Mouse (Mus musculus) E14TG2a.4 (cell line): ENCODE results near the gene Rnf19b.

Experiments used
- H3K27me3 ChIP-seq: 2 replicates; pipeline ENCODE4 v1.6.1; 2014; ENCODE audit warnings: low read length, control low read depth; ENCODE audit not compliant: insufficient read depth
- H3K36me3 ChIP-seq: 2 replicates; pipeline ENCODE4 v1.6.1; 2014; ENCODE audit warnings: low read length, control low read depth; ENCODE audit not compliant: insufficient read depth
- H3K4me1 ChIP-seq: replicated peaks from 2 replicates; pipeline ENCODE4 v1.6.1; 2014; ENCODE audit warnings: low read depth, low read length, control low read depth
- H3K4me3 ChIP-seq: replicated peaks from 2 replicates; pipeline ENCODE4 v1.5.1; 2014; ENCODE audit warnings: mild to moderate bottlenecking, low read length
- H3K9me3 ChIP-seq: 2 replicates; pipeline ENCODE4 v1.6.1; 2014; ENCODE audit warnings: low read length, control low read depth
- CTCF ChIP-seq: conservative IDR thresholded peaks from 2 replicates; pipeline ENCODE4 v1.5.1; 2014; ENCODE audit warnings: low read length
- NANOG ChIP-seq: IDR thresholded peaks from 2 replicates; pipeline ENCODE4 v1.6.1; 2014; ENCODE audit warnings: borderline replicate concordance, low read length, mixed read lengths
- POU5F1 ChIP-seq: IDR thresholded peaks from 2 replicates; pipeline ENCODE4 v1.6.1; 2014; ENCODE audit warnings: low read length, borderline replicate concordance

The Rnf19b gene

DNA sequence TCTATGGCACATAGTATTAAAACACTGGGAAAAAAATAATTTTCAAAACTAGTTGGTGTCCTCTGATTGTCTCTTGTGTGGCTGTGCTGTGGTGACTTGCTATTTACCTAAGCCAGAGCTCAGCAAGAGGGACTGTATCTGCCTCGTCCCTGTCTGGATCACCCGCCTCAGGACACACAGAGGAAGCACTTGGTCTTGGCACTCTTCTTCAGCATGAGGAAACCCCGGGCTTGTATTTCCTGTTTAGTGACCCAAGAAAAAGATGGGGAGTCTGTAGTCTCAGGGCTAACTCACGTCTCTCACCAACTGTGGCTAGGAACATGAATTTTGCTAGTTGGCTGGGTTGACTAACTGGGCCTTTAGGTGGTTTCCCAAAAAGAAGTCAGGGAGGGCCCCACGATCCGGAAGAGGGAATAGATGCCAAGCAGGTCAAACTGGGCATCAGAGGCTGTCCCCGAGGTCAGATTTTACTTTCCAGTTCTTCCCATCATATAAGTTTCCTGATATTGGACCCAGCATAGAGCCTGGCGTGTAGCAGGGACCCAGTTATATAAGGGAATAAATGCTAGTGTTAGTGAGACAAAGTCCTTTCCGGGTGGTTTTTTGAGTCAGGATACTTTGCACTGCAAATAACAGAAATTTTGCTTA lies 39.2 kb upstream of the Rnf19b start:
- peaks cover 22% of the 10 kb centered on the region for H3K4me1 ChIP-seq
- H3K9me3 ChIP-seq, result peaks cover 2% of the 10 kb centered on the region; the same call in 1 of the 2 replicates
- TF ChIP-seq POU5F1 (no peak), NANOG (no peak), CTCF (no peak)
- H3K4me3 ChIP-seq, result no peak overlapping the region
- H3K27me3 ChIP-seq, result 0 out of 2 replicates have a peak, but pooled peaks cover 2% of the 10 kb centered on the region
- no peaks in the 10 kb centered on the region for H3K36me3 ChIP-seq

DNA sequence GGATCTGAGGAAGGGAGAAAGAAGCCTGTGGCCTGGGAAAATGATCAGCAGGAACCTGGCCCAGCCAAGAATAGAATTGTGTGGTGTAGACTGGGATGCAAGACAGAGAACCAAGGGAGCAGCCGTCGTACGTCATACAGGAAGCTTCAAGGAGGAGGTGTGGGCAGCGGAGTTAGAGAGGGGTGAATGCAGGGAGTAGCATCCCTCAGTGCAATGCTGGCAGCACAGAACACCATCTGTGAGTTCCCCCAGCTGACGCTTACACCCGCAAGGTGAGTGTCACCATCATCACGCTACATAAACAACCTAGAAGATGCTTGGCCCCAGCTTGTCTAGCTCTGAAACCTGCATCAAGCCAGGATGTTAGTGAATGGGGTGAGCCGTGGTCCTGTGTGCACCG lies 38.3 kb upstream of the Rnf19b start:
- H3K4me1 ChIP-seq, result peaks cover 25% of the 10 kb centered on the region
- H3K9me3 ChIP-seq, result peaks cover 1% of the 10 kb centered on the region; the same call in 1 of the 2 replicates
- no peaks in the 10 kb centered on the region for H3K36me3 ChIP-seq
- TF ChIP-seq NANOG (no peak), POU5F1 (no peak), CTCF (no peak)
- 0 out of 2 replicates have a peak, but pooled peaks cover 2% of the 10 kb centered on the region for H3K27me3 ChIP-seq
- no peak overlapping the region for H3K4me3 ChIP-seq

DNA sequence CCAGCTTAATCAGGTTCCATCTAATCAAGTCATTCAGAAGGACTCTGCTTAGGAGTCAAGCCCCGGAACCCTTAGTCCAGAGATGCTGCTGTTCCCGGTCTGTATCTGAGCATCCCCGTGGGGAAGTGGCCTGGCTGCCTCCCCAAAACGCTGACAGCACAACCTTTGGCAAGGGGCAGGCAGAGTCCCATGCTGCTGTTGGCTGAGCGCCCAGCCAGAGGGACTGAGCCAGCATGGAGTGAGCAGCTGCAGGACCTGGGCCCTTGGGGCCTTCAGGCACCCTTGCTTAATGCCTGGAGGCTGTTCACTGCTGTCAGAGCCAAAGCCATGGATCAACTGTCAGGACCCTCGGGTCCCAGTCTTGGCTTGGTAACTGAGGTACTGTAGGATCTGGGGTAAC lies 37.6 kb upstream of the Rnf19b start:
- H3K36me3 ChIP-seq, result no peaks in the 10 kb centered on the region
- H3K4me1 ChIP-seq, result peaks cover 29% of the 10 kb centered on the region
- H3K9me3 ChIP-seq, result no peaks in the 10 kb centered on the region
- no peak overlapping the region for H3K4me3 ChIP-seq
- TF ChIP-seq NANOG, result no peak
- TF ChIP-seq POU5F1, result no peak
- no peak for TF ChIP-seq CTCF
- H3K27me3 ChIP-seq, result 0 out of 2 replicates have a peak, but pooled peaks cover 2% of the 10 kb centered on the region

DNA sequence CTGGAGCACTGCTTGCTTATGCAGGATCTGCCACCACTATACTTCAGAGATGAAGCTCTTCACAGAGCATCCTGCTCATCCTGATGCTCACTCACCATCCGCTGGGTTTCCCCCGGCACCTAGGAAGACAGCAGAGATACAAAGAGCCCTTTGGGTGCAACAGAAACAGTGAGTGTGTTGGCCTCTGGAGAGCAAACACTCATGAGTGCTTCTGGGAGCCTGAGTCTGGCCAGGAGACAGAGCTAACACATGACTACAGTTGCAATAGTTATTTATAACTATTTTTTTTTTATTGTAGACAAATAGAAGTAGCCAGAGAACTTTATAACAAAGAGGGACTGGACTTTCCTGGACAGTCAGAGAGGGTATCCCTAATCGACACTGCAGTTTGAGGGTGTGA lies 36.6 kb upstream of the Rnf19b start:
- H3K4me1 ChIP-seq, result peaks cover 19% of the 10 kb centered on the region
- no peaks in the 10 kb centered on the region for H3K9me3 ChIP-seq
- H3K27me3 ChIP-seq, result 0 out of 2 replicates have a peak, but pooled peaks cover 2% of the 10 kb centered on the region
- H3K4me3 ChIP-seq, result no peak overlapping the region
- TF ChIP-seq NANOG (no peak), POU5F1 (no peak), CTCF (no peak)
- H3K36me3 ChIP-seq, result no peaks in the 10 kb centered on the region

DNA sequence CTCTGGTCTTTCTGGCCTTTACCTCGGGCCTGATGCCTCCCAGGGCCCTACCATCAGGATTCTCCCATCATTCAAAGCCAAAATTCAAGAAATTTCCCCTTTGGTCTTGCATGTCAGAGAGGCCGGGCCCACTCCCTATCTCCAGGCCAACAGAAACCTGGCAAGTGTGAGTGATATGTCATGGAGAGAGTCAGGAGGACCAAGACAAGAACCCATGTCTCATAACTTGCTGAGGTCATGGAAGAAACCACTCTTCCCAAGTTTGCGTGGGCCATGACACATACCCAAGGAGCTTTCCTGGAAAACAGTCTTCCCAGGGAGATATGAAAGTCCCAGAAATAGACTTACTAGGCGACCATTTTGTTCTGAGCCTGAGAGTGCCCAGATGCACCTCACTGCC lies 36.2 kb upstream of the Rnf19b start:
- Histone ChIP-seq H3K4me1 (peaks cover 14% of the 10 kb centered on the region), H3K36me3 (no peaks in the 10 kb centered on the region), H3K4me3 (no peak overlapping the region), H3K27me3 (0 out of 2 replicates have a peak, but pooled peaks cover 2% of the 10 kb centered on the region), H3K9me3 (no peaks in the 10 kb centered on the region)
- TF ChIP-seq POU5F1, result no peak
- no peak for TF ChIP-seq CTCF
- no peak for TF ChIP-seq NANOG

DNA sequence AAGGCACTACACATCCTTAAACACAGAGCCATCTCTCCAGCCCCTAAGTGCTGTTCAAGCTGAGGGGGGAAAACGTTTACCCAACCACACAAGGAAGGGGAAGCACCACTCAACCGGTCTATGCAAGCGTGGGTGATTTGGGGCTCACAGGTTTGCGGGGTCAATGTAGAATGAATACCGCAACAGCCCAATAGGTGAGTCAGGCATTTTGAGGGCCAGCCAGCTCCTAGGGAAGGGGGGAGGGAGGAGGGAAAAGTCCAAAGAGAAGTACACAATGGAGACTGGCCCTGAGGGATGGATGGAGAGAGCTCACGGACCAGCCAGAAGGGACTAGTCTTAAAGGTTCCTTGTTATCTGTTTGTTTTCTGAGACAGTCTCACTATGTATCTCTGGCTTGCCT lies 34.2 kb upstream of the Rnf19b start:
- no peaks in the 10 kb centered on the region for H3K9me3 ChIP-seq
- no peak overlapping the region for H3K4me3 ChIP-seq
- no peaks in the 10 kb centered on the region for H3K36me3 ChIP-seq
- peaks cover 7% of the 10 kb centered on the region; the same call in 1 of the 2 replicates for H3K4me1 ChIP-seq
- TF ChIP-seq POU5F1 (no peak), CTCF (no peak), NANOG (no peak)
- H3K27me3 ChIP-seq, result 0 out of 2 replicates have a peak, but pooled peaks cover 5% of the 10 kb centered on the region

DNA sequence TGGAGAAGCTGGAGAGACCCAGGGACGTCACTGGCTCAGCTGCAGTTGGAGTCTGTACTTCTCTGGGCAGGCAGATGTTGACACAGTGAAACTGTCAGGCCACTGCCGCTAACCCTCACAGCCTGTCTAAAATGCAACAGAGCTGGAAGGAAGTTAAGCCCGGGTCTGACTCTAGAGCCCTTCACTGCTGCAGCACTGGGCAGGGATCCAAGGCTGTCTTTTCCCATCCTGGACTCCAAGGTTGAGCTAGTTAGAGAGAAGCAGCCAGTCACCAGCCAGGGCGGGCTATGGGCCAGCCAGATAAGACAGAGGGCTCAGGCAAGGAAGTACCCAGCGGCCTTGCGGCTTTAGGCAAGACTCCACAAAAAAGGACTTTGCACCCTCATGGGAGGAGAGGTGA lies 33.3 kb upstream of the Rnf19b start:
- Histone ChIP-seq H3K36me3 (no peaks in the 10 kb centered on the region), H3K4me1 (peaks cover 7% of the 10 kb centered on the region; the same call in 1 of the 2 replicates), H3K4me3 (no peak overlapping the region), H3K9me3 (no peaks in the 10 kb centered on the region), H3K27me3 (0 out of 2 replicates have a peak, but pooled peaks cover 5% of the 10 kb centered on the region)
- TF ChIP-seq CTCF (no peak), POU5F1 (no peak), NANOG (no peak)

DNA sequence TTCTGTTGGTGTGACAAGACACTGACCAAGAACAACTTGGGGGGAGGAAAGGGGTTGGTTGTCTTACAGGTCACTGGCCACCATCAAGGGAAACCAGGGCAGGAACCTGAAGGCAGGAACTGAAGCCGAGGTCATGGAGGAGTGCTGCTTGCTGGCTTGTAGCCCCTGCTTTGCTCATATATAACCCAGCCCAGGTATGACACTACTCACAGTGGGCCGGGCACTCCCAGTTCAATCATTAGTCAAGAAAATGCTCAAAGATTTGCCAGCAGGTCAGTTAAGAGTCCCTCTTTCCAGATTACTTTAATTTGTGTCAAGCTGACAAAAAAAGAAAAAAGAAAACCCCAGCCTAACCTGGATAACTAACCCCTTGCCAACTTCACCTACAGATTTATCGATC lies 32.4 kb upstream of the Rnf19b start:
- Histone ChIP-seq H3K36me3 (no peaks in the 10 kb centered on the region), H3K27me3 (0 out of 2 replicates have a peak, but pooled peaks cover 5% of the 10 kb centered on the region), H3K4me3 (no peak overlapping the region), H3K9me3 (no peaks in the 10 kb centered on the region), H3K4me1 (peaks cover 7% of the 10 kb centered on the region; the same call in 1 of the 2 replicates)
- TF ChIP-seq NANOG (no peak), CTCF (no peak), POU5F1 (no peak)

DNA sequence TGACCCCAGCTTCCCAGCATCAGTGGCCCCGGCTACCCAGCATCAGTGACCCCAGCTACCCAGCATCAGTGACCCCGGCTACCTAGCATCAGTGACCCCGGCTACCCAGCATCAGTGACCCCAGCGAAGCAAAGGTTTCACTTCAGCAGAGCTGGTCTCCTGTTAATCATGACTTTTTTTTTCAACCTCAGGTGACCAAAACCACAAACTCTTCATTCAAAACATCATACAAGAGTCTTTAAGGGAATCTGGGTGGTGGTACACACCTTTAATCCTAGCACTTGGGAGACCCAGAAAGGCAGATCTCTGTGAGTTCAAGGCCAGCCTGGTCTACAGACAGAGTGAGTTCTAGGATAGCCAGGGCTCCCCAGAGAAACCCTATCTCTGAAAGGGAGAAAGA lies 27.3 kb upstream of the Rnf19b start:
- Histone ChIP-seq H3K4me3 (no peak overlapping the region), H3K9me3 (no peaks in the 10 kb centered on the region), H3K36me3 (no peaks in the 10 kb centered on the region), H3K4me1 (peaks cover 34% of the 10 kb centered on the region), H3K27me3 (0 out of 2 replicates have a peak, but pooled peaks cover 7% of the 10 kb centered on the region)
- TF ChIP-seq POU5F1 (no peak), NANOG (no peak), CTCF (no peak)
